Mouse (Mus musculus) bone marrow macrophage, adult 2 months (primary cell): Measurements from ENCODE around the gene Fndc3b. TPM values are rescaled to one million over a fixed set of nuclear protein-coding genes. Genes with fewer than 3 reads are reported as not detected.

ENCODE experiments used
- H3K27ac ChIP-seq: 2 replicates; pipeline ENCODE4 v1.5.1; 2012; ENCODE audit warnings: low read depth, low read length; ENCODE audit not compliant: insufficient read depth
- H3K4me1 ChIP-seq: 2 replicates; pipeline ENCODE4 v1.6.1; 2012; ENCODE audit warnings: low read length; ENCODE audit not compliant: control insufficient read depth, insufficient read depth
- H3K4me3 ChIP-seq: 2 replicates; pipeline ENCODE4 v1.5.1; 2012; ENCODE audit warnings: mild to moderate bottlenecking, low read length, moderate library complexity; ENCODE audit not compliant: insufficient read depth
- CTCF ChIP-seq: IDR thresholded peaks from 2 replicates; pipeline ENCODE4 v1.5.1; 2012; ENCODE audit warnings: low read depth, mild to moderate bottlenecking, low read length, moderate library complexity
- POLR2A ChIP-seq: IDR thresholded peaks from 2 replicates; pipeline ENCODE4 v1.6.1; 2012; ENCODE audit warnings: mild to moderate bottlenecking, low read depth, low read length, borderline replicate concordance
- polyA plus RNA-seq: library from polyadenylated mRNA; stranded (reverse); fragments of >200 nt; gene quantifications from 2 replicates; pipeline ENCODE4 v1.2.4, GENCODE M21; 2012; ENCODE audit not compliant: missing spikeins, insufficient read depth, insufficient read length

Fndc3b gene
- polyA plus RNA-seq, 1 experiment: 33.8 TPM

- TF ChIP-seq CTCF: no peak
- no peak for TF ChIP-seq POLR2A
- Histone ChIP-seq H3K27ac (no peak overlapping the region), H3K4me3 (no peak overlapping the region), H3K4me1 (peaks cover 33% of the 10 kb centered on the region)
Observed at GRCm38 (mm10) chr3:27695612-27696448, 15.3 kb downstream of the Fndc3b start.

- Histone ChIP-seq H3K27ac (no peak overlapping the region), H3K4me3 (no peak overlapping the region), H3K4me1 (peaks cover 36% of the 10 kb centered on the region)
- no peak for TF ChIP-seq CTCF
- no peak for TF ChIP-seq POLR2A
Observed at GRCm38 (mm10) chr3:27694586-27694985, 16.5 kb downstream of the Fndc3b start.

- TF ChIP-seq CTCF (no peak), POLR2A (no peak)
- H3K27ac ChIP-seq: no peak overlapping the region
- H3K4me1 ChIP-seq: peaks cover 38% of the 10 kb centered on the region
- H3K4me3 ChIP-seq: no peak overlapping the region
Observed at GRCm38 (mm10) chr3:27694111-27694510, 17.0 kb downstream of the Fndc3b start.

GRCm38 (mm10) chr3:27691486-27692160, 19.5 kb downstream of the Fndc3b start:
- TF ChIP-seq CTCF (no peak), POLR2A (no peak)
- Histone ChIP-seq H3K4me1 (peaks cover 46% of the 10 kb centered on the region), H3K27ac (peak overlapping the region; percentile 97), H3K4me3 (0 out of 2 replicates have a peak overlapping the region, but pooled peaks have one; percentile 9)

GRCm38 (mm10) chr3:27690030-27690429, 21.1 kb downstream of the Fndc3b start:
- Histone ChIP-seq H3K4me1 (peaks cover 43% of the 10 kb centered on the region), H3K4me3 (peak overlapping the region; percentile 45), H3K27ac (peak overlapping the region; percentile 97)
- no peak for TF ChIP-seq CTCF
- no peak for TF ChIP-seq POLR2A

- Histone ChIP-seq H3K27ac (peak overlapping the region; percentile 97), H3K4me1 (peaks cover 43% of the 10 kb centered on the region), H3K4me3 (peak overlapping the region; percentile 11; the same call in 1 of the 2 replicates)
- TF ChIP-seq CTCF (no peak), POLR2A (no peak)
Observed at GRCm38 (mm10) chr3:27689149-27689865, 21.8 kb downstream of the Fndc3b start.

GRCm38 (mm10) chr3:27686732-27687491, 24.2 kb downstream of the Fndc3b start:
- no peak overlapping the region for H3K4me3 ChIP-seq
- H3K27ac ChIP-seq: no peak overlapping the region
- TF ChIP-seq POLR2A (no peak), CTCF (no peak)
- H3K4me1 ChIP-seq: peaks cover 40% of the 10 kb centered on the region

- Histone ChIP-seq H3K27ac (no peak overlapping the region), H3K4me1 (peaks cover 30% of the 10 kb centered on the region), H3K4me3 (no peak overlapping the region)
- TF ChIP-seq POLR2A: no peak
- no peak for TF ChIP-seq CTCF
Observed at GRCm38 (mm10) chr3:27685650-27686208, 25.4 kb downstream of the Fndc3b start.

- TF ChIP-seq CTCF: no peak
- no peak for TF ChIP-seq POLR2A
- no peak overlapping the region for H3K27ac ChIP-seq
- no peak overlapping the region for H3K4me3 ChIP-seq
- H3K4me1 ChIP-seq: peaks cover 28% of the 10 kb centered on the region
Observed at GRCm38 (mm10) chr3:27685134-27685533, 26.0 kb downstream of the Fndc3b start.

- peaks cover 18% of the 10 kb centered on the region for H3K4me1 ChIP-seq
- no peak overlapping the region for H3K27ac ChIP-seq
- no peak overlapping the region for H3K4me3 ChIP-seq
- no peak for TF ChIP-seq CTCF
- no peak for TF ChIP-seq POLR2A
Observed at GRCm38 (mm10) chr3:27683374-27683773, 27.7 kb downstream of the Fndc3b start.
